Mouse (Mus musculus): ENCODE data around the gene Ptprd.

The Ptprd gene

DNA sequence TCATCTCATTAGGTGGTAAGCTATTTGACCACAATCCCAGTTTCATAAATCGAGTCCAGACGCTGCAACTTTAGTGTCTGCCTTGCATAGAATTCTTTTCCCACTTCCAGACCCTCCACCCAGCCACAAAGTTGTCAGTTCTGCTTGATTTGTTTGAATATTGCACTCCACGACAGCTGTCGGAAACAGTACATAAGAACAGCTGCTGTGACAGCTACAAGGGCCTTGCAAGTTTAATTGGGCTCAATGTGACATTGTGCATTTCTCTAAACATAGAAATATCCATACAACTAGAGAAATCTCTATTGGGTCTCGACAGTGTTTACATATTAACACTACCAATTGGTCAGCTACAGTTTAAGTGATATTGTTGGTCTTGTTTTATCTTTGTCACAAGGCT is 1887.3 kb downstream of the Ptprd start:
- in situ Hi-C loops (cut with MboI, MseI): no loop called here

DNA sequence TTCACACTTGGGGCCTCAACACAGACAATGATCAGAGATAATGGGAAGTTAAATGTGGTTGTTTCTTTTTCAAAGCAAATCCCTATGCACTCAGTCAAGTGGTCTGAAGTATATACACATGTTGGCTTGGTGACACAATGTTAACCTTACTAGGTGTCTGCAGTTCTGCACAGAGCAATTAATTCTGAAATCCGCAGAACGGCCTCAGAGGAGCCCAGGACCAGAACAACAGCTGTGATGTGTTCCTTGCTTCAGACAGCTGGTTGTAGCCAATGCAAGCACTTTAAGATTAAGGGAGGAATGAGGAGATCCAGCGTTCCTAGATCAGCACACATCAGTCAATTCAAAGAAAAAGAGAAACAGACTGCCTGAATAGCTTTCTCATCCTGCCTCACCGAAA is 1891.9 kb downstream of the Ptprd start:
- in situ Hi-C loops (cut with MboI, MseI): no loop called here

DNA sequence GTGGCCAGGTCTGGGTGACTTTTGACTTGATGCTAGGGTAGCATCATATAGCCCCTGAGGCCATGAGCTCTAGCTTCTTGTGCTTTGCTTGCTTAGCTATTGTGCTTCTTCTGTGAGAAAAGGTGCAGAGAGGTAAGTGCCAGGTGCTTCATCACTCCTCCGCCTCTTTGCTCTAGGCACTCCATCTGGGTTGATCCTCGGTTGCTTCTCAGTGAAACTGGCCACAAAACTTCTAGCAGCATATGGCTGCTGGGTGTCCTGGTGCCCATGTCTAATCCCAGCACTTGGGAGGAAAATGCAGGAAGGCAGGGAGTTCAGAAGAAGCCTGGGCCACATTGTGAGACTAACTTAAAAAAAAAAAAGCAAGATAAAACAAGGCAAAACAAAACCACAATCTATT is 1895.8 kb downstream of the Ptprd start:
- in situ Hi-C loops (cut with MboI, MseI): no loop called here

DNA sequence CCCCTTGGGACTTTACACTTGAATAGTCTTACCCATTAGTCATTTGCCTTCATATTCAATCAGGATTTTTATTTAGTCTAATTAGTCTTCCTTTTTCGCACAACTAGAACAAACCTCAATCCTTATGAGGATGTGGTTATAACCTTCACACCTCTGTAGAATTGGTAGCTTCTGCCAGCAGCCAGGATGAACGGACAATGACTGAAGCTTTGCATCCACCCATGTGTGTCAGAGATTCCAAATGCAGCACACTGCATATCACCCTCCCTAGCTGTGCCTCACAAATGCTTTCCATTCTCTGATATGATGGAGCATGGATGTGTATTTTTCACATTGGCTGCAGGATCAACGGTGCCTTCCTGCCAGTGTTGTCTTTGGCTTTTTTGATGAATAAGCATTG is 1898.0 kb downstream of the Ptprd start:
- in situ Hi-C loops (cut with MboI, MseI): no loop called here

DNA sequence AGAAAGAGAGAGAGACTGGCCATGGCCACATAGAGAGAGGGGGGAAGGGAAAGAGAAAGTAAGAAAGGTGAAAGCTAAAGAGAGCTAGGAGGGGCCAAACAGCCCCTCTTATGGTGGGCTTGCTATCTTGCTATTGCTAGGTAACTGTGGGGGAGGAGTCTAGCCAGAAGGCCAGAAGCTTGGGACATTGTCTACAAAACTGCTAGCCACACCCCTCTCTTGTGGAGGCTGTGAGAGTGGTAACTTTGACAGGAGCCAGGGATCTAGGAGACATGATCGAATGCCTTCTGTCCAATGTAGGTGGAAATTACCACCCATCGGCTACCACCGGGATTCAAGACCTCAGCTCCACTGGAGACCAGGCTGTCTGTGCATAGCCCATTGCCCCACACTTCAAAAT is 1899.2 kb downstream of the Ptprd start:
- in situ Hi-C loops (cut with MboI, MseI): no loop called here

DNA sequence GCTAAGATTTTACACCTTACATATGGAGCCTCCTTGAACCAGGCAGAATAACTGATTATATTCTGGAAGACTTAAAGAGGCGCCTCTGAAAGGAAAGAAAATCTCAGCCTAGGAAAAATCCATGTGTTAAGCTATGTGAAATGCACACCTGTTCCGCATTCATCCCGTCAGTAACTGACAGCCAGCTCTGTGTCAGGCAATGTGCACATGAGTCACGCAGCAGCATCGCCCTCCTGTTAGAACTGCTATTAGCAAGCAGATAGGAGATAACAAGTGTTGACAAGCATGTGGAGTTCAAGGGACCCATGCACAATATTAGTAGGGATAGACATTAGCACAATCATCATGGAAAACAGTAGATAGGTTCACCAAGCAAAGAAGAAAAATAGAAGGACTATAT is 1905.8 kb downstream of the Ptprd start:
- in situ Hi-C loops (cut with MboI, MseI): no loop called here

DNA sequence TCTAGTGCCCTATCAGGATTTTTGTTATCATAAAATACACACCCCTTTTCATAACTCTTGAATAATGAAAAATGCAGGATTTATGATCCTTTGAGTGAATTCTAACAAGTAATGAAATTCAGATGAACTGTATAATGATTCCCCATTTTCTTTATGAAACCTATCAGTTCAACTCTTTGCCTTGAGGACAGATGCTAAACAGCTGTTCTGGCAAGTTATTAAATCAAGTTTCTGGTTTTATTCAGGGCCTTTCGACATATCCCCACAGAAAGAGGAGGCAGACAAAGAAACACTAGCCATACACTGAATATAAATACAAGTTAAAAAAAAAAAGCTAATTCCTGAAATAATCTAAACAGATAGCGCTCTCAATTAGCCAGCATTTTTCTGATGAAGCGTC is 1914.4 kb downstream of the Ptprd start:
- in situ Hi-C loops (cut with MboI, MseI): no loop called here

DNA sequence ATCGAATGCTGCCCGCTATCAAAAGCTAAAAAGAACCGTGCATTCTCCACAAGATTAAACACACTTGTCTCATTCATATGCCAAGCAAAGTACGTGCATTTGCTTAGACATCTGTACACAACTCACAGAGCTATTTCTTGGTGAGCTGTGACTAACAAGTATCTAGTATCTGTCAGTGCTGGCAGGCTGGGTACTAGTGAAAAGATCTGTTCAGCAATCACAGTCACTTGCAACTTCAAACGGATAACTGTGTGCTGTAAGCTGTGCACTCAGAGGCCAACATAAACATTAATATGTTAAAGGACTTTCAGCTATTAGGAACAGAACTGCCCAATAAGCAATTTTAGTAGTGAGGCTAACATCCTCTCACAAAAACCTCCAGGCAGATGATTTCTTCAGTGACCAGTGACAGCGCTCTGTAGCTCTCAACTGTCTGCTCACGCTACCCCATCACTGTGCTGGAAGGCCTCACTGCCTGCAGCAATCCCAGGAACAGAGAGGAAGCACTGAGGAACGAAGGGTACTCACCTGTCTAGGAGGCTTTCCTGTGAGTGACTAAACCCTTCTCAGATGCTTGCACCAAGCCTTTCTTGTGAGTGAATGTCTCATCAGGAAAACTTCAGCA is 1918.9 kb downstream of the Ptprd start:
- in situ Hi-C loops (cut with MboI, MseI): no loop called here

DNA sequence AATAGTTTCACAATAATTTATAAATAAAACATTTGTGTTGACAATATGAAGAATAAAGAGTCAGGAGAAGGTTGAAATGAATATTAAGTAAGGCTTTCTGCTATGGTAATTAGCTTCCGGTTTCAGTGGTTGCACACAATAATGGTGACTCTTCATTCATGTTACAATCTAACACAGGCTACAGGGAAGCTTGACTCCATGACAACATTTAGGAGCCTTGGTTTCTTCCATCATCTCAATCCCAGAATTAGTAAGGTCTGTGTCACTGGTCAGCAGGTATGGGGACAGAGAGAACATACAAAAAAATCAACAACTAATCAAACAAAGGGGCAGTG is 1921.3 kb downstream of the Ptprd start:
- in situ Hi-C loops (cut with MboI, MseI): no loop called here

DNA sequence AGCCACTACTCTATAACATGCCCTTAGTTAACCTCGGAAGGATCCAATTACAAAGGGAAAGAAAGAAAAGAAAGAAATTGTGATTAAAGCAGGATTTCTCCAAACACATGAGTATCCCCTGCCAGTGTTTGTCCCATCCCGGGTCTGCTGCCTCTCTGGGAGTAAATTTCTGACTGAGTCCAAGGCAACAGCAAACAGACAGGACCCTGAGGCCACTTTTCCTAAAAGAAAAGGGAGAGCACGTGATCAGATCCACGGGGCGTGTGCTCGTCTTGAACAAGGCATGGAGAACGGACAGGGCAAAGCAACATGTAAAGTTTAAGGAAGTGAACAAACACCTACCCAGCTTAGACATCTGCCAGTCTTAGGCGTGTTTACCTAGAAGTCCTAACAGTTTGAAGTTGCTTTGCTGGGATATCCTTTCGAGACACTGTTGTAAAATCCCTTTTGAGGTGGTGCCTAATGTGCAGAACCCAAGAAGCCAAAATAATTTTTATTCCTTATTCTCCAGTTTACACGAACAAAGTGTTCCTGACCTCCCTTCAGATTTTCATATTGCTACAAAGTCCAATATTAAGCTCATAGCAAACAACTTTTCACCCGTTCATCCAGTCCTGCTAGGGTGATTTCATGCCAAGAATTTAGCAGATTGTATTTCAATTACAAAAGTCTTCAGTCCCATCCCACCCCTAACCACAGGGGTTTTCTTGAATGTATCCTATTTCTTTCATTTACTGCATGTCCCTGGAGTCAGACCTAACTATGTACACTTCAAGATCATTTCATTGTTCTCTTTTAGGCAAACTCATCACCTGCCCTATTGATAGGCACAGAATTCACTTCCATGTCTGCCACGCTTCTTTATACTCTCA is 1921.9 kb downstream of the Ptprd start:
- in situ Hi-C loops (cut with MboI, MseI): no loop called here

DNA sequence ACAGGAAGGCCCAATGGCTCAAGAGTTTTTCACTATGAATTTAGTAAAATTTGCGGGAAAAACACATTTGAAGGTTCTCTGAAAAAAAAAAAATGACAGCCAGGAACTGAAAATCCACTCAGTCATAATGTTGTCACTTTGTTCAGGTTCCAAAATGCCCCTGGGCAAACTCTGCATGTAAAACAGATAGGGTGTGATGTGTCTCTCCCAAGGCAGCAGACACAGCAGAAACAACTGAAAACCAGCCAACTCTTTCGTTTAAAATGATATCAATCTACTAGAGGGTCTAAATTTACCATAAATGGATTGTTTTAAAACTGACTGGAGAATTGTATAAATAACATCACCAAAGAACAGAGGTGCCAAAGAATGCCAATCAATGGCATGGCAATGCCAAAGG is 1925.7 kb downstream of the Ptprd start:
- in situ Hi-C loops (cut with MboI, MseI): no loop called here

DNA sequence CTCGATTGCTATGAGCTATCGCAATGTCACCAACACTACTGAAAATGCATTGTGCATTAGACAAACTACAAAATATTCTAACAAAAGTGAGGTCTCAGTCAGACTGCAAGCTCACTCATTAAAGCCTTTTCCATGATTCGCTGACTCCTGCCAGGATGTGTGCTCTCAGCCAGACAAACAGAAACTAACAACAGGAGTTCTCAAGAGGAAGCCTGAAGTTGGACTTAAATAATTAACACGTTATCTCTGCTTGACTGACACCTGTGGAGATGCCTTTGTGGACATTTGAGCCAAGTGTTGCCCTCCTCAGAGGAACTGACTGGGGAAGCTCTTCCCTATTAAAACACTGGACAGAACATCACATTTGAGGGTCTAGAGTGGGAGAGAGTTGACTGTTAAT is 1928.9 kb downstream of the Ptprd start:
- in situ Hi-C loops (cut with MboI, MseI): no loop called here

DNA sequence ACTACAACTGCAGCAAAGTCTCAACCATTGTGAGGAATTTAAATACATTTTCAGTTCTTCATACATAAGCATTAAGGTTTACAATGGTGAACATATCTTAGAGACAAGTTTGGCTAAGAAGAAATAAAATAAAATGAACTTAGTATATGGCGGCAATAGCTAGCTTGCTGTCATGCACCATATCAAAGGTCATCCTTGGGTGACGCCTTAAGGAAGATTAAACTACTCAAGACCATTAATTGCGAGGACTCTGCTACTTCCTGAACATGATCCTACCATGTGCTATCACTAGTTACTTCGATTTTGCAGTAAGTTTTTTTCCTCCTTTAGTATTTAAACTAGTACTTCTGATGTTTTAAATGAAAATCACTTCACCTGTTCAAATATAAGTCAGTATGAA is 1949.0 kb downstream of the Ptprd start:
- in situ Hi-C loops (cut with MboI, MseI): no loop called here

DNA sequence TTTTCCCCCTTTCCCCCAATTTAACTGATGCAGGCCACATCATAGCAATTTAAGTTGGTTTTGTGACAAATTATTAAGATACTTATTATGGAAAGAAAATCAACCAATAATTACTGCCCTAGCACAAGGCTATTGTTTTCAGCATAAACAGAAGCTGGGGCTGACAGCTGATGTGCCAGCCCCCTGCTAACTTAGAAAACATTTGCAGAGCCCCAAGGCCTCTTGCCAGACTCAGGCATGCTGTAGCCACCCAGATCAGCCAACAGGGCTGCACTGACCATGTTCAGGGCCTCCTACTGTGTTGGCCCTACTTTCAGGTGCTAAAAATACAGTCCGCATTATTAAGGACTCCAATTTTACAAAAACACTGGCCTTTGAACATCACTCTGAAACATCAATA is 1951.1 kb downstream of the Ptprd start:
- in situ Hi-C loops (cut with MboI, MseI): no loop called here

DNA sequence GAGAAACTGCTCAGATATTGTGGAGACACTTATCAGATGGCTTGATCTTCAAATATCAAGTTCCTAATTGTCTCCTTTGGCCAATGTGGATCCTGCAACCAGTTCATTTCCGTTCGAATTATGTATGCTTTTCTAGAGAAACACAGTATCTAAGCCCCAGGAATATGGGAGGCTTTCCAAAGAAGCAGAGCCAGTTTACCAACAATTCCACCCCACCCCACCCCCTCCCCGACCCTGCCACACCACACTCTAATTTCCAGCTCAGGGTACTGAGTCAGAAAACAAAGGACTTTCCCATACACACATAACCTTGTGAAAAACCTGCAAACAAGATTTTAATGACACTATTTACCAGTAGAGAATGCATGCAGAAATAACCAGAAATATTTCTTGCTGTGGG is 1951.5 kb downstream of the Ptprd start:
- in situ Hi-C loops (cut with MboI, MseI): no loop called here

DNA sequence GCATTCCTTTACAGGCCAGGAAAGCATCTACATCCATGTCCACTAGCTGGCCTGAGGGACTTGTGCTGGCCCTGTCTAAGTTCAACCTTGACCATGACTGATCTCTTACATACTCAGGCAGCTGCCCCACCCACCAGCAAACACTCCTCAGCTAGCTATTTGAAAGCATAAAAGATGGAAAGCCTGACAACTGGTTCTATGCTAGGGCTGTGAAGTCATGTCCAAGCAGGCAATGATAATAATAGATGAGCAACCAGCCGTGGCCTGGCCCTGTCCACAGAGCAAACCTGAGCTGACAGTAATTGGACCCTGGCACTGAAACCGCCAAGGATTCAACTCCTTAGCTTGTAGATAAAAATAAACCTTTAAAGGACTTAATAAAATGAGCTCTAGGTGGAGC is 1952.1 kb downstream of the Ptprd start:
- in situ Hi-C loops (cut with MboI, MseI): no loop called here

DNA sequence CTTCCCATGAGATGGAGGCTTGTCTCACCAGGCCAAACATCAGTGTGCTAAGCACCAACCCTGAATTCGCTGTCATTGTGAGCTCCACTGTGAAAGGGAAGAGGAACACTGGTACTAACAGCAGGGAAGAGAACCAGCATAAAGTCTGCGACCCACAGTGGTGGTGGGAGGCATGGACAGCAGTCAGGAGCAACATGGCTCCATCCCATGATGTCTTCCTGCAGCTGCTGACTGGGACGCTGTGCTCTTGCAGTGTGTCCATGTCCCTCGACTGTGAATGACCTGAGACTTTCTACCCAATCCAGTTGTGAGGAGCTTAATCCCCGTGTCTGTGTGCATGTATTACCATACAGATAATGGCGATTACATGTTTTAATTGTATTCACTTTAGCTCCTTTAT is 1967.4 kb downstream of the Ptprd start:
- in situ Hi-C loops (cut with MboI, MseI): no loop called here

DNA sequence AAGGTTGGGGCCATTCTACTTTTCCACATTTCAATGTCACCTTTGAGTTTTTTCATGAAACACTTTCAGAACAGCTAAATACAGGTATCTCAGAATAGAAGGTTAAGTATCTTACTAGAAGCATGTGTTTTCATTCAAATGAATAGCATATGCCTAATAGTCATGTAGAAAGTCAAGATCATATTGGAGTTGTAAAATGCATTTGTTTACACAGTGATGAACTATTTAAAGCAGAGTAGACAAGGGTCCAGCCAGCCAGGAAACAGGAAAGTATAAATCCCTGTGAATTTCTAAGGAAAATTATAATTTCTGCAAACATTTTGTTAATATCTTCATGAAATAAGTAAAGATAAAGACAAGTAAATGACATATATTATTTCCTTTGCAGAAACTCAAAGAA is 1970.2 kb downstream of the Ptprd start:
- in situ Hi-C loops (cut with MboI, MseI): no loop called here

DNA sequence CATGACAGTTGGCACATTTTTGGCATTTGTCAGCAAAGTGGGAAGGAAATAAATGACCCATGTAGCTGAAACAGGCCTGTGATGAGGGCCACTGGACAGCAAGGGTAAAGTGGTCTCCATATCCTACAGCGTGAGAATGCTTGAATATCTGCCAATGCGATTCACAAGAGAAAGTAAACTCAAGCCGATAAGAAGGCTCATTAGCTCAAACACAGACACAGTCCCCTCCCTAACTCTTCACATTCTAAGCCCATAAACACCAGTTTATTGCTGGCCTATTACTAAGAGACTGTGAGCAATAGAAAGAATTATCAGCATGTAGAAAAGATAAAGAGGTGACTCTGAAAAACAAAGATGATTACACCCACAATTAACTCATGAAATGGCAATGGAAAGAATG is 1970.6 kb downstream of the Ptprd start:
- in situ Hi-C loops (cut with MboI, MseI): no loop called here

DNA sequence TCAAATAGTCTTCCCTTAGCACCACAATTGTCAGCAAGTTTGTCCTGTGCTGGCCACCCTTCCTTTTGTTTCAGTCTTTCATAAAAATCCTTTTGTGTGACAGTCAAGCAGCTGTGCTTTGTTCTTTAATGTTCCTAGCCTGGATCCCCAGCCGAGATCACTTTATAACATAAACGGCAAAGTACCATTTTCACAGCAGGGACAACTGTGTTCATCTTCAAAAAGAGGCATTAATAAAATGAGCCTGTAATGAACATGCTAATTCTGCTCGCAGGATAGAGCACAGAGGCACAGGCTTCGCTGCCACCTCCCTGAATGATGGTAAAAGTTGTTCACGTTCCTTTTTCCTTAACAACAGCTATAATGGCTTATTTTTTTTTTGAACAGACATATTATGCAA is 1972.7 kb downstream of the Ptprd start:
- in situ Hi-C loops (cut with MboI, MseI): no loop called here

DNA sequence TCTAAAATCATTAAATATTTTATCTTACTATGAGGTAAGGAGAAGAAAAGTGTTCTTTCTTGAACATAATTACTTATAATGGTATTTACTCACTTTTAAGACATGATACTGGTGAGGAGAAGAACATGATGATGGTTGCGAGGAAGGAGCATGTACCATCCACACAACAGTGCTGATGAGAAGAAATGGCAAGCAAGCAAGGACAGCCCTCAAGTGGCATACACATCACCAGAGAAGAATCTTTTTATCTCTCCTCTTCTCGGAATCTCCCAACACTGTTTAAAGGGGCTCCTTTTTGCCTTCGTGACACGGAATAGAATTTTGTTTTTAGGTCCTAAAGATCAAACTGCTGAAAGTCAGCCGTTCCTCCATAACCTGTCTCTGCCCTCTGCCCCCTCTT is 1973.2 kb downstream of the Ptprd start:
- in situ Hi-C loops (cut with MboI, MseI): no loop called here

DNA sequence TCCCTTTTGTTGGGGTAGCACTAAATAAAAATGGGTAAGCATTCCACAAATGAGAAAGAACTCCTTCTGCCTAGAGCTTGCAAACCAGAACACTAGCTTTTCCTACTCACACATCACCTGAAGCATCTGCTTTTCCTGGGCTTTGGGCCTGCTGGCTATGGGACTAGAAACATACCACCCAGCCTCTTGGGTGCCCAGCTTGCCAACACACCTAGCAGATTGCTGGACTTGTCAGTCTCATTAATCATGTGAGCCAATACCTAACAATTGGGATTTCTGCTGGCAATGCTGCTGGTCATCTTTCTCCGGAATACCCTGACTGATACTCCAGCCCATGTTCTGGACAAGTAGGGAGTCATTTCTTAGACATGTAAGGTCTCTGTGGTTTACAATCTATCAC is 1973.9 kb downstream of the Ptprd start:
- in situ Hi-C loops (cut with MboI, MseI): no loop called here

DNA sequence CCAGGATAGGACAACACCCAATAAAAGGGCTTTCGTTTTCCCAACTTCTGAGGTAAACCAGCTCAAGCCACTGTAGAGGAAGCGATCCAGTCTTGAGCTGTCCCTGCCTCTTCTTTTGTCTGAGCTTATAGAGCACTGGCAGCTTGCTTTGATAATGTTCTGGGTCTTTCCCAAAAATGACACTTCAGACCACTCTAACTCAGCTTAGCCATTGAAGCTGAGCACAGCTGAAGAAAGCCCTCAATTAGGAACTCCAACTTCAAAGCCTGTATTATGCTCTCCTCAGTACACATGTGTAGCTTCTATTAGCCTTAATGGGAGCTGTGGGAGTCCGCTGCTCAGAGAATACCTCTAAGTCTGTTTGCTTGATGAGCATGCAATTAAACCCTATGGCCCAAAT is 1988.0 kb downstream of the Ptprd start:
- in situ Hi-C loops (cut with MboI, MseI): loop anchor here (10.0 kb wide), 1 partner anchor 899 kb away; no protein-coding TSS in a partner anchor

DNA sequence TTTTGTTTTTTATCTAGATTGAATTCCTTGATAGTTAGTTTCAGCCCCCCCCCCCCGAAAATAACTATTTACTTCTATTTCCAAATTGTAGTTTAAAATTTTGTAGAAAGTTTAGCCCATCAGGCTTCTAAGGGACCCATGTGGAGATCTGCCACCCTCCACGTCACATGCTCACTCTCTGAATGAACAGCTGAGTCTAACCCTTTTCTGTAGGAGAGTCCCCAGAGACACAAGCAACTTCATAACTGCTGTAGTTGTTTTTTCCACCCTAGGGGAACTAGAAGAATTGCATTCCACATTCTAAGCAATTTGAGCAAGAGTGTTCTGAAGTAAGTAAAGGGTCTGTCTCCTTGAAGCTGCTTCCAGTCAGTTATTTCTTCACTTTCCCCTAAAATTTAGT is 1989.2 kb downstream of the Ptprd start:
- in situ Hi-C loops (cut with MboI, MseI): loop anchor here (10.0 kb wide), 1 partner anchor 898 kb away; no protein-coding TSS in a partner anchor

Data from regulatory T cell (primary cell).